Mouse (Mus musculus) cerebellum, adult 9-11 months (tissue): ENCODE data around the gene Eri3.
A peak's percentile ranks its signal among the peaks of the same experiment; 100 is the strongest.

ENCODE experiments used
- DNase-seq: peaks from one replicate; pipeline ENCODE4 v3.0.0; 2022

Gene Eri3

GRCm38 (mm10) chr4:117630053-117630670 is 80.0 kb downstream of the Eri3 start:
- DNase-seq: no peak

GRCm38 (mm10) chr4:117633527-117633926 is 83.4 kb downstream of the Eri3 start:
- no peak for DNase-seq

GRCm38 (mm10) chr4:117634642-117635041 is 84.5 kb downstream of the Eri3 start:
- DNase-seq: no peak

- no peak for DNase-seq
Measured at GRCm38 (mm10) chr4:117636152-117636551, 86.0 kb downstream of the Eri3 start.

GRCm38 (mm10) chr4:117636891-117637613 is 86.9 kb downstream of the Eri3 start:
- DNase-seq: no peak

GRCm38 (mm10) chr4:117640925-117641703 is 90.9 kb downstream of the Eri3 start:
- no peak for DNase-seq

- DNase-seq: no peak
Measured at GRCm38 (mm10) chr4:117641804-117642203, 91.6 kb downstream of the Eri3 start.

- peak; percentile 94 for DNase-seq
Measured at GRCm38 (mm10) chr4:117645031-117645435, 94.9 kb downstream of the Eri3 start.

- DNase-seq: peak; percentile 53
Measured at GRCm38 (mm10) chr4:117645859-117646258, 95.7 kb downstream of the Eri3 start.

- peak; percentile 43 for DNase-seq
Measured at GRCm38 (mm10) chr4:117646496-117646895, 96.3 kb downstream of the Eri3 start.

- peak; percentile 30 for DNase-seq
Measured at GRCm38 (mm10) chr4:117646926-117647755, 97.0 kb downstream of the Eri3 start.

- peak; percentile 41 for DNase-seq
Measured at GRCm38 (mm10) chr4:117651626-117652101, 101.5 kb downstream of the Eri3 start.

- DNase-seq: no peak
Measured at GRCm38 (mm10) chr4:117652727-117653126, 102.6 kb downstream of the Eri3 start.

GRCm38 (mm10) chr4:117654016-117654702 is 104.0 kb downstream of the Eri3 start:
- DNase-seq: no peak

GRCm38 (mm10) chr4:117654703-117655499 is 104.7 kb downstream of the Eri3 start:
- DNase-seq: no peak

- no peak for DNase-seq
Measured at GRCm38 (mm10) chr4:117655500-117655863, 105.3 kb downstream of the Eri3 start.

GRCm38 (mm10) chr4:117656961-117657360 is 106.8 kb downstream of the Eri3 start:
- DNase-seq: no peak

- no peak for DNase-seq
Measured at GRCm38 (mm10) chr4:117657646-117658045, 107.5 kb downstream of the Eri3 start.

- no peak for DNase-seq
Measured at GRCm38 (mm10) chr4:117658582-117659444, 108.6 kb downstream of the Eri3 start.

GRCm38 (mm10) chr4:117660001-117660400 is 109.8 kb downstream of the Eri3 start:
- no peak for DNase-seq
